Mouse (Mus musculus): Measurements from ENCODE around the gene Rnf208.

Rnf208 gene

GRCm38 (mm10) chr2:25278928-25279882 is 37.1 kb downstream of the Rnf208 start:
- DNase-seq (ENCODE audit: low read depth, low spot score): no peak

DNA sequence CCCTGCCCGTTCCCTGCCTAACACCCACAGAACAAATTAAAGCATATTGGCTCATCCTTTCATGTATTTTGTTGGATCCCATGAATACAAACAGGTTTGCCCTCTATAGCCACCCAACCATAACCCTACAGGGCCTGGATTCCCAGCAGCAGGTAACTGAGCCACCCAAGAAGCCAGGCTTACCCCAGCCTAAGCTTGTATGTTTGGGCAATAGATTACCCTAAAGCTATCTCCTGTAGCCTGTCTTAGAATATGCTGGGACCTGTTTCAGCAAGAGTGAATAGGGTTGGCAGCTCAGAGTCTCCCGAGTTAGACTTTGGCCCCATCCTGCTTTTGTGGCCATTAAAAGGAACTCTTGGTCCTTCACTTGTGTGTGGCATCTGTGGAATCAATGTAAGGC is 43.5 kb downstream of the Rnf208 start:
- no peak for DNase-seq (ENCODE audit: low read depth, low spot score)

GRCm38 (mm10) chr2:25286314-25286713 is 44.3 kb downstream of the Rnf208 start:
- no peak for DNase-seq (ENCODE audit: low read depth, low spot score)

- DNase-seq (ENCODE audit: low read depth, low spot score): no peak
These were observed 45.0 kb downstream of the Rnf208 start for GRCm38 (mm10) chr2:25286837-25287636.

- no peak for DNase-seq (ENCODE audit: low read depth, low spot score)
These were observed 46.0 kb downstream of the Rnf208 start, which contains the start of gene Tmem210 for GRCm38 (mm10) chr2:25287927-25288649. Gene Tmem210 (plus strand): TSS chr2:25288145.

DNA sequence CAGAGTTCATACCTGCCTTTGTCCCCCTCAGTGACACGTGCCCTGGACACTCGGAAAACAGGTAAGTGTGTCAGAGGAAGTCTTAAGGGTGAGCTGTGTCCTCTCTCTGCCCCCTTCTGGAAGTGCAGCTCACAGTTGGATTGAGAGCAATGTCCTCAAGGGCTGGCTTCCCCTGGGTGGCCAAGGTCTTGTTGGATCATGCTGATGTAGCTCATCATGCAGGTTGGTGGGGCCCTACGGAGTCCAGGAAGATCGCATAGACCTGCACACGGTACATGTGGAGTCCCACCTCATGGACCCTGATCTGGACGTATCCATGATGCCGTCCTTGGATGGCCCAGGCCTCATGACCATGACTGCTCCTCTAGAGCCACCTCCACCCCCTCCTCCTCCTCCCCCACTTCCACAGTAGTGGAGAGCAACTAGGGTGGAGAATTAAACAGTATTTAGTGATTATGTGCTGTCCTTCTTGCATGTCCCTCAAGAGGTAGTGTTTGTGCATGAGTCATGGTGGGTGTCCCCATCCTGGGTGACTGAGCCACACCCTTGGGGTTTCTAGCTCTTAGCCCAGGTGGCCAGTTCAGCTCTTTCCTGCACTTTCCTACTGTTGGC is 46.8 kb downstream of the Rnf208 start:
- DNase-seq (ENCODE audit: low read depth, low spot score): no peak

GRCm38 (mm10) chr2:25289651-25290050 is 47.6 kb downstream of the Rnf208 start, which contains the start of gene Lrrc26:
Gene Lrrc26 (plus strand): TSS chr2:25289915.
- DNase-seq (ENCODE audit: low read depth, low spot score): no peak

DNA sequence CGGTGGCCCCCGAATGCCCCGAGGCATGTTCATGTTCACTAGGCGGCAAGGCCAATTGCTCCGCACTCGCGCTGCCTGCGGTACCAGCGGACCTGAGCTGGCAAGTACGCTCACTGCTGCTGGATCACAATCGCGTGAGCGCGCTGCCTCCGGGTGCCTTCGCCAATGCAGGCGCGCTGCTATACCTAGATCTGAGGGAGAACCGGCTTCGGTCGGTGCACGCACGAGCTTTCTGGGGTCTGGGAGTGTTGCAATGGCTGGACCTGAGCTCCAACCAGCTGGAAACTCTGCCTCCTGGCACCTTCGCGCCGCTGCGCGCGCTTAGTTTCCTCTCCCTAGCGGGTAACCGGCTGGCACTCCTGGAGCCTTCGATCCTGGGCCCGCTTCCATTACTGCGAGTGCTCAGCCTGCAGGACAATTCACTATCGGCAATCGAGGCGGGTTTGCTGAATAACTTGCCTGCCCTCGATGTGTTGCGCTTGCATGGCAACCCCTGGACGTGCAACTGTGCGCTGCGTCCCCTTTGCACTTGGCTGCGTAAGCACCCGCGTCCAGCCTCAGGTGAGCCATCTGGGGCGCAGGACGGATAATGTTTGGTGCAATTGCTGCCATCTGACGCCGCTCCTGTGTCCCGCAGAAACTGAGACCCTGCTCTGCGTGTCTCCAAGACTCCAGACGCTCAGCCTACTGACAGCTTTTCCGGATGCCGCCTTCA is 48.2 kb downstream of the Rnf208 start:
- DNase-seq (ENCODE audit: low read depth, low spot score): no peak

DNA sequence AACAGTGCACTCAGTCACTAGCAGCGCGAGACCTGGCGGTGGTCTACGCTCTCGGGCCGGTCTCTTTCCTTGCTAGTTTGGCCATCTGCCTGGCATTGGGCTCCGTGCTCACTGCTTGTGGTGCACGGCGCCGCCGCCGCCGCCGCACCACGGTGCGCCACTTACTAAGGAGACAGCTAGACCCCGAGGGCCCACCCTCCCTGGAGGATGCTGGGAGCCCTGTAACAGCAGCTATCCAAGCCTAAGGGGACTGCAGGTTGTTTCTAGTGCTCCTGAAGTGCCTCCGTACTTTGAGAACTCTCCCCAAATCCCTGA is 48.7 kb downstream of the Rnf208 start:
- DNase-seq (ENCODE audit: low read depth, low spot score): no peak

GRCm38 (mm10) chr2:25291184-25292053 is 49.4 kb downstream of the Rnf208 start:
- no peak for DNase-seq (ENCODE audit: low read depth, low spot score)

GRCm38 (mm10) chr2:25292054-25292544 is 50.0 kb downstream of the Rnf208 start:
- DNase-seq (ENCODE audit: low read depth, low spot score): no peak

GRCm38 (mm10) chr2:25292856-25293255 is 50.8 kb downstream of the Rnf208 start:
- DNase-seq (ENCODE audit: low read depth, low spot score): peak; percentile 41

- no peak for DNase-seq (ENCODE audit: low read depth, low spot score)
These were observed 51.7 kb downstream of the Rnf208 start for GRCm38 (mm10) chr2:25293706-25294105.
